Mouse (Mus musculus) embryonic fibroblast, embryonic 13.5 days (primary cell): Measurements from ENCODE around the gene Gpr61.

Experiments
- CTCF ChIP-seq: IDR thresholded peaks from 2 replicates; pipeline ENCODE4 v1.5.1; 2011; ENCODE audit warnings: mild to moderate bottlenecking, control low read depth, low read length, moderate library complexity, borderline replicate concordance; ENCODE audit not compliant: insufficient read depth
- POLR2A ChIP-seq: IDR thresholded peaks from 2 replicates; pipeline ENCODE4 v1.6.1; 2011; ENCODE audit warnings: low read depth, mild to moderate bottlenecking, control low read depth, low read length, moderate library complexity

GRCm38 (mm10) chr3:108129367-108129766 lies 25.3 kb downstream of the Gpr61 start:
- TF ChIP-seq POLR2A (no peak), CTCF (no peak)
